Mouse (Mus musculus) c-Kit-positive CD71-negative TER-119-negative erythroid progenitor cells, embryonic 14.5 days (primary cell): ENCODE results near the gene Xxylt1.

Experiments used
- DNase-seq: peaks from one replicate; pipeline ENCODE4 v3.0.0-alpha.2; 2013; ENCODE audit warnings: low read depth

Gene Xxylt1

GRCm38 (mm10) chr16:31081125-31081664, at the start of gene Xxylt1:
Gene Xxylt1 (minus strand): TSS chr16:31081432.
- peak; percentile 85 for DNase-seq

- no peak for DNase-seq
Observed at GRCm38 (mm10) chr16:31128116-31128515, 46.9 kb upstream of the Xxylt1 start.

- DNase-seq = no peak
Observed at GRCm38 (mm10) chr16:31124991-31125390, 43.8 kb upstream of the Xxylt1 start.

- no peak for DNase-seq
Observed at GRCm38 (mm10) chr16:31121612-31122011, 40.4 kb upstream of the Xxylt1 start.

- no peak for DNase-seq
Observed at GRCm38 (mm10) chr16:31113596-31113995, 32.4 kb upstream of the Xxylt1 start.

- no peak for DNase-seq
Observed at GRCm38 (mm10) chr16:31101352-31101751, 20.1 kb upstream of the Xxylt1 start.

GRCm38 (mm10) chr16:31099906-31100305, 18.7 kb upstream of the Xxylt1 start:
- DNase-seq = no peak

- DNase-seq = no peak
Observed at GRCm38 (mm10) chr16:31094036-31094435, 12.8 kb upstream of the Xxylt1 start.

GRCm38 (mm10) chr16:31093186-31093585, 12.0 kb upstream of the Xxylt1 start:
- DNase-seq = no peak

GRCm38 (mm10) chr16:31081891-31082290, 659 bp upstream of the Xxylt1 start:
- no peak for DNase-seq

- peak; percentile 25 for DNase-seq
Observed at GRCm38 (mm10) chr16:31080573-31081051, 620 bp downstream of the Xxylt1 start.

GRCm38 (mm10) chr16:31077396-31077795, 3.8 kb downstream of the Xxylt1 start:
- no peak for DNase-seq

- no peak for DNase-seq
Observed at GRCm38 (mm10) chr16:31076436-31076835, 4.8 kb downstream of the Xxylt1 start.

- no peak for DNase-seq
Observed at GRCm38 (mm10) chr16:31074324-31074908, 6.8 kb downstream of the Xxylt1 start.

GRCm38 (mm10) chr16:31071731-31072130, 9.5 kb downstream of the Xxylt1 start:
- DNase-seq = no peak

- peak; percentile 62 for DNase-seq
Observed at GRCm38 (mm10) chr16:31070358-31071133, 10.7 kb downstream of the Xxylt1 start.

GRCm38 (mm10) chr16:31069211-31070166, 11.7 kb downstream of the Xxylt1 start:
- no peak for DNase-seq

GRCm38 (mm10) chr16:31068280-31068679, 13.0 kb downstream of the Xxylt1 start:
- no peak for DNase-seq

- no peak for DNase-seq
Observed at GRCm38 (mm10) chr16:31066344-31067098, 14.7 kb downstream of the Xxylt1 start.

- DNase-seq = no peak
Observed at GRCm38 (mm10) chr16:31064782-31065181, 16.4 kb downstream of the Xxylt1 start.

- DNase-seq = no peak
Observed at GRCm38 (mm10) chr16:31062918-31063317, 18.3 kb downstream of the Xxylt1 start.
